Mouse (Mus musculus) lung, adult 2 months (tissue): ENCODE data around the gene Slc6a2. TPM values are rescaled to one million over a fixed set of nuclear protein-coding genes. Genes with fewer than 3 reads are reported as not detected.

ENCODE experiments used
- DNase-seq: peaks from one replicate; pipeline ENCODE4 v3.0.0; 2022
- H3K4me1 ChIP-seq: fragments of 200-500 bp; 2 replicates; pipeline ENCODE4 v1.6.1; 2011; ENCODE audit warnings: low read length; ENCODE audit not compliant: control insufficient read depth, insufficient read depth
- H3K4me3 ChIP-seq: fragments of 200-500 bp; replicated peaks from 2 replicates; pipeline ENCODE3; 2011; ENCODE audit warnings: low read depth, mild to moderate bottlenecking, control low read depth, low read length; ENCODE audit errors: extremely low read depth
- CTCF ChIP-seq: fragments of 200-500 bp; IDR thresholded peaks from 2 replicates; pipeline ENCODE4 v1.5.1; 2011; ENCODE audit warnings: mild to moderate bottlenecking, low read length, control low read depth; ENCODE audit not compliant: insufficient read depth
- POLR2A ChIP-seq: fragments of 200-500 bp; IDR thresholded peaks from 2 replicates; pipeline ENCODE4 v1.6.1; 2011; ENCODE audit warnings: low read depth, mild to moderate bottlenecking, control low read depth, low read length, borderline replicate concordance; ENCODE audit errors: extremely low read depth
- WGBS: fragments of 180-500 bp; shearing (Covaris S2); methylation state at CpG from one replicate; pipeline ENCODE4 v1.1.7; 2018; 5-methylcytosine and 5-hydroxymethylcytosine counted together
- polyA plus RNA-seq: library from polyadenylated mRNA; depleted of rRNA; stranded (reverse); fragments of >200 nt; gene quantifications from 2 replicates; pipeline ENCODE4 v1.2.3, GENCODE M21; 2012

The Slc6a2 gene
- polyA plus RNA-seq, 1 experiment, result 10.9 TPM

DNA sequence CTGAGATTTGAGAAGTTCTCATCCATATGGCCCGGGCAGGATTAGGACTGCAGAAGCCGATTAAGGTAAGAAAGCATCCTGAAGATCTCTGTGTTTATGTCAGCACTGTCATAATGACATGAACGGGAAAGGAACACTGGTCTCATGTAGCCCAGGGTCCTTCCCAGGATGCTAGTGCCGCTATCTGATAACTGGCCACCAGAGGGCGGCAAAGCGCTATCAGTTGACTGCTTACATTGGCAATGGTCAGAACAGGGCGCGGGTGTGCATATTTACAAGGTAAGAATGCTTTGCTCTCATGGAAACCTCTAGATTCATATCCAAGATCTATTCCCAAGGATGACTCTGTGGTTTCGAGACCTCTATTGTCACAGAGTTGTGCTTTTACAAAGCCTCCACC is 51.6 kb downstream of the Slc6a2 start:
- H3K4me1 ChIP-seq, result peaks cover 2% of the 10 kb centered on the region; the same call in 1 of the 2 replicates
- 6% methylated on average over 9 of the region's 9 CpGs for WGBS
- DNase-seq, result peak; percentile 81
- H3K4me3 ChIP-seq, result no peak overlapping the region
- TF ChIP-seq CTCF, result peak; percentile 95
- TF ChIP-seq POLR2A, result no peak

GRCm38 (mm10) chr8:93012226-93012625 is 52.3 kb downstream of the Slc6a2 start:
- Histone ChIP-seq H3K4me1 (peaks cover 2% of the 10 kb centered on the region; the same call in 1 of the 2 replicates), H3K4me3 (no peak overlapping the region)
- DNase-seq, result no peak
- WGBS, result 80% methylated on average over 6 of the region's 6 CpGs
- TF ChIP-seq CTCF, result no peak; the same call in 1 of the 2 replicates
- no peak for TF ChIP-seq POLR2A

GRCm38 (mm10) chr8:93014300-93014699 is 54.4 kb downstream of the Slc6a2 start:
- no peak for TF ChIP-seq CTCF
- TF ChIP-seq POLR2A, result no peak
- peaks cover 2% of the 10 kb centered on the region; the same call in 1 of the 2 replicates for H3K4me1 ChIP-seq
- no peak overlapping the region for H3K4me3 ChIP-seq
- 37% methylated on average over 4 of the region's 4 CpGs for WGBS
- DNase-seq, result no peak

- DNase-seq, result no peak
- 62% methylated on average over 5 of the region's 5 CpGs for WGBS
- H3K4me1 ChIP-seq, result no peaks in the 10 kb centered on the region
- TF ChIP-seq POLR2A (no peak), CTCF (no peak)
- H3K4me3 ChIP-seq, result no peak overlapping the region
Observed at GRCm38 (mm10) chr8:93021738-93022137, 61.9 kb downstream of the Slc6a2 start.

DNA sequence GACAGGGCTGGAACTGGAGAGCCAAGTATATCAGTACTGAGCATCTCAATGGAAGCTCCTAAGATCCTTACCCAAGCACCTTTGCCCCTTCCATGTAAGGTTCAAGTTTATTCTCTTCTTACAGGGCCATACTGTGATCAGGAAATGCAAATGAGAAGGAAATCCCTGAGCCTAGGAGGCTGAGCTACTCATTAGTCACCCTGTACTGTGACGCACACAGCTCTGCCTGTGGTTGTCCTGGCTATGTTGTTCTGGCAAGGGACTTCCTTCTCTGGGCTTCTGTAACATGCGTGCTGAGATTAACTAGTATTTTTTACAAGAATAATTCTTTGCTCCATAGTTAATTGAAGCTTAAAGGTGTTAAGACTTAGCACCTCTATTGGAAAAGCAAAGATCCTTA is 70.8 kb downstream of the Slc6a2 start:
- no peak for TF ChIP-seq CTCF
- no peak for TF ChIP-seq POLR2A
- Histone ChIP-seq H3K4me1 (no peaks in the 10 kb centered on the region), H3K4me3 (no peak overlapping the region)
- WGBS, result 54% methylated on average over 2 of the region's 2 CpGs
- no peak for DNase-seq

GRCm38 (mm10) chr8:93038831-93039230 is 79.0 kb downstream of the Slc6a2 start:
- Histone ChIP-seq H3K4me1 (no peaks in the 10 kb centered on the region; the same call in 1 of the 2 replicates), H3K4me3 (no peak overlapping the region)
- no peak for DNase-seq
- 23% methylated on average over 2 of the region's 2 CpGs for WGBS
- TF ChIP-seq POLR2A (no peak), CTCF (no peak)

DNA sequence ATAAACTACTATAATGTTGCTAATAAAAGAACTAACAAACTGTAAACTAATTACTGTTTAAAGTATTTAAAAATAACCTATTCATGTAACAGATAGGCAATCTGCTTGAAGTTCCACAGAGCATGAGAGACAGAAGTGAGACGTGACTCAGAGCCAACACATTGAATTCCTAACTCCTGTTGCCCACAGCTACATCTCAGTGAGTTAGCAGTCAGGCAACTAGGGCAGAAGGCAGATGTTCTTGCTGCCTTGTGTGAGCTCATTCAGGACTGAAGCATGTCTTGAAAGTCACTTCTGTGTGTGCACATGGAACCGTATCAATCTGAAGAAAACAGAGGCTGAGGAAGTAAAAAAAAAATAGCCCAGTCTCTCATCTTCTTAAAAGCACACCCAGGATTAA is 80.4 kb downstream of the Slc6a2 start:
- DNase-seq, result no peak
- TF ChIP-seq CTCF (no peak), POLR2A (no peak)
- H3K4me1 ChIP-seq, result no peaks in the 10 kb centered on the region; the same call in 1 of the 2 replicates
- WGBS, result 55% methylated on average over 2 of the region's 2 CpGs
- H3K4me3 ChIP-seq, result no peak overlapping the region

DNA sequence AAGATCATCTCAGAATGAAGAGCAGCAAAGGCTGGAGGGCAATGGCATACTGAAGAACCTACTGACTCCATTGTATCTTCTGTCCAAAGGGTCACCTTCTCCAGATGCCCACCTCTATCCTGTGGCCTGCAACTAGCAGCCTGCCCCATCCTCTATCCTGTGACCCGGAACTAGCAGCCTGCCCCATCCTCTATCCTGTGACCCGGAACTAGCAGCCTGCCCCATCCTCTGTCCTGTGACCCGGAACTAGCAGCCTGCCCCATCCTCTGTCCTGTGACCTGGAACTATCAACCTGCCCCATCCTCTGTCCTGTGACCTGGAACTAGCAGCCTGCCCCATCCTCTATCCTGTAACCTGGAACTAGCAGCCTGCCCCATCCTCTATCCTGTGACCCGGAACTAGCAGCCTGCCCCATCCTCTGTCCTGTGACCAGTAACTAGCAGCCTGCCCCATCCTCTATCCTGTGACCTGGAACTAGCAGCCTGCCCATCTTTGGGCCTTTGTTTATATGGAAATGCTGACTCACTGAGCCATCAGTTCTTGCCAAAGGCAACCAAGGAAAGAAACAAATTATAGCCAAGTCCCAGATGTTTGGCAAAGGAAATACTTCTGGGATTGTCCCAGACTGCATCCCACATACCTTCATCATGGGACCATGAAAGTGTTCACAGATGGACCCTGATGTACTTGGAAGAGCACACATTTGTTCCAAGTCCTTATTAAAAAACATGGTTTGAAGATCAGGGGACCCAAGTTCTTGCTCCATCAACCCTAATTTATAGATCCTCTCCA is 81.1 kb downstream of the Slc6a2 start:
- no peak for DNase-seq
- Histone ChIP-seq H3K4me3 (no peak overlapping the region), H3K4me1 (no peaks in the 10 kb centered on the region; the same call in 1 of the 2 replicates)
- 76% methylated on average over 4 of the region's 4 CpGs for WGBS
- TF ChIP-seq POLR2A, result no peak
- TF ChIP-seq CTCF, result no peak

GRCm38 (mm10) chr8:93043083-93043482 is 83.2 kb downstream of the Slc6a2 start:
- DNase-seq, result no peak
- 38% methylated on average over 1 of the region's 1 CpGs for WGBS
- no peaks in the 10 kb centered on the region; the same call in 1 of the 2 replicates for H3K4me1 ChIP-seq
- no peak for TF ChIP-seq POLR2A
- TF ChIP-seq CTCF, result no peak
- H3K4me3 ChIP-seq, result no peak overlapping the region

DNA sequence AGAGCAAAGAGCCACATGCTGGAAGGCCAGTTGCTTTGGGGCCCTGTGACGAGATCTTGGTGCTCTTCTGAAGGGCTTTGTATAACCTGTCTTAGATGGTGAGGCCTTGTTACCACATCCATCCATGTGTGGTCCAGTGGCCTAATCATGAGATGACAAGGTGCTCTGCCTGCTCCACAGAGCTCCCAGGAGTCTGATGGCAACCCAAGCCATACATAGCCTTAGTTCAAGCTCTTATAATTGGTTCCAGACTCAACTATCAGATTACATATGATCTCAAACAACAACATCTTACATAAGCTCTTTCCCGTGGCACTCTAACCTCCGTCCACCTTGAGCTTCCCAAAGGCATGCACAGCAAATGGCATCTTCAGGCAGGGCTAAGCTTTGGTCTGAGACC is 88.2 kb downstream of the Slc6a2 start, which contains the start of gene Ces1a:
Gene Ces1a, minus strand, starts transcription at position 101 of the 400 bp plus-strand sequence.
- 88% methylated on average over 3 of the region's 3 CpGs for WGBS
- Histone ChIP-seq H3K4me3 (no peak within 1 kb of the TSS), H3K4me1 (no peaks in the 10 kb centered on the region)
- no peak for DNase-seq
- TF ChIP-seq POLR2A (no peak), CTCF (no peak)
